Mouse (Mus musculus) cerebellum, adult 9-11 months (tissue): ENCODE measurements around the gene Mrgpra2a.
"Not testable (repeated sequence)": the region's sequence is repeated elsewhere in the genome, so short reads cannot be mapped to it uniquely, and the experiment has no call there.

Experiments
- DNase-seq: peaks from one replicate; pipeline ENCODE4 v3.0.0; 2022

The Mrgpra2a gene

DNA sequence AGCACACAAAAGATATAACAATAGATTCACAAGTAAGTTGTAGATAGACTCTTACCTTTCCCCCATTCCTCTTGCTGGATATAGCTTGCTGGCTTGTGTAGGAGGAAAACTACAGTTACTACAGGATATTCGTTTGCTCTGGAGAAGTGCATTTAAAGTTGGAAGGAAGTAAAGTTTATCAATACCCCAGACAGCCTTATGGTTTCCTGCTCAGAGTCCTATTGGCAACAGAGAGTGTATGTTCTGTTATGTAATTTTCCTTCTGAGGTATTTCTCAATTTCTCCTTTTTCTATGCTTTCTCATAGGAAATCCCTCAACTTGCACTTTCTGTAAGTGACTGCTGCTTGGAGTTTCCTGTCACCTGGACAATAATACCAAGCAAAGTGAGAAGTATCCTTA, at the start of gene Mrgpra2a:
Gene Mrgpra2a, minus strand, starts transcription at position 125 of the 400 bp plus-strand sequence.
- not testable (repeated sequence) for DNase-seq

DNA sequence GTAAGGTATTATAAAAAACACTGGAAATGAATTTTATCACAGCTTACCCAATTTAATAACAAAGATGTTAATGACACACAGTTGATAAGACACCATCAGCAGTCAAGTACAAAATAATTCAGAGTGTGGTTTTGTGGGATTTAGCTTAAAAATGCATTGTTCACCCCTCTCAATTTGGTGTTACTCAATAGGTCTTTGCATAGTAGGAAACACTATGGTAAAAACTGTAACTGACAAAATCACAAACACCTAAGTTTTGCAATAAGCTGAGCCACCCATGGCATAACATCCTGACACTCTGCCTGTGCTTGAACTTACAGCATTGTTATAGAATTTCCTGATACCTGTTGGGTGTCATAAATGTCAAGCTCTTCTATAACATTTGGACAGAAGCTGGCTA, 39.3 kb upstream of the Mrgpra2a start:
- not testable (repeated sequence) for DNase-seq

DNA sequence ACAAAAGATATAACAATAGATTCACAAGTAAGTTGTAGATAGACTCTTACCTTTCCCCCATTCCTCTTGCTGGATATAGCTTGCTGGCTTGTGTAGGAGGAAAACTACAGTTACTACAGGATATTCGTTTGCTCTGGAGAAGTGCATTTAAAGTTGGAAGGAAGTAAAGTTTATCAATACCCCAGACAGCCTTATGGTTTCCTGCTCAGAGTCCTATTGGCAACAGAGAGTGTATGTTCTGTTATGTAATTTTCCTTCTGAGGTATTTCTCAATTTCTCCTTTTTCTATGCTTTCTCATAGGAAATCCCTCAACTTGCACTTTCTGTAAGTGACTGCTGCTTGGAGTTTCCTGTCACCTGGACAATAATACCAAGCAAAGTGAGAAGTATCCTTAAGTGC, 37.5 kb upstream of the Mrgpra2a start:
- not testable (repeated sequence) for DNase-seq

DNA sequence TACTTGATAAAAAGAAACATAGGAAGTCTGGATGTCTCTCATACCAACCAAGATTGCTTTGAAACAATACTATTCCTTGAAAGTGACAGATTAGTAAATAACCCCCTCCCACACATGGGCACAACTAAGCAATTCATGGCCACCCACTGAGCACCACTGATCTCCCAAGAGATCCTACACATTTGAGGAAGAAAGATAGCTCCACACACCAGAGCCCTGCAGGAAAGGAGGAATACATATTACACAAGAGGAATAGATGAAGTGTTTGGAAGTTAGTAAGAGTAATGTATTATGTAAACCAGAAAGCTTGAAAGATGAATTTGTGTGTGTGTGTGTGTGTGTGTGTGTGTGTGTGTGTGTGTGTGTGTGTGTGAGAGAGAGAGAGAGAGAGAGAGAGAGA, 31.2 kb upstream of the Mrgpra2a start:
- DNase-seq, result not testable (repeated sequence)

DNA sequence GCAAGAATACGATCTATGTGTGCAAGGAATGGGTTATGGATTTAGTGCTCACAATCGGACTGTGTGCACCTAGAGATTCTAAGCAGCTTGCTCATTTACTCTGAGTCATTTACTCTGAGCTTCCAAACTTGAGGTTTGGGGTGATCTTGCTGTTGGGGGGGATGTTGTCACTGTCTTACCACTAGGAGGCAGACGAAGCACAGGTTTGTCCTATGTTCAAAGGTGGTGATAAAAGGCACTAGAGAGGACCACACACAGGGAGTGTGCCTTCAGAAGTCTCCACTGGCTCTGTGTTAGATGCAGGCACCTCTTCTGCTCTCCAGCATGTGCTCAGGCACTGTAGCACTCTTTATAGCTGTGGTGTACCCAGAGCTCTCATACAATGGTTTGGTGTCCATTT, 22.0 kb upstream of the Mrgpra2a start:
- DNase-seq, result not testable (repeated sequence)

DNA sequence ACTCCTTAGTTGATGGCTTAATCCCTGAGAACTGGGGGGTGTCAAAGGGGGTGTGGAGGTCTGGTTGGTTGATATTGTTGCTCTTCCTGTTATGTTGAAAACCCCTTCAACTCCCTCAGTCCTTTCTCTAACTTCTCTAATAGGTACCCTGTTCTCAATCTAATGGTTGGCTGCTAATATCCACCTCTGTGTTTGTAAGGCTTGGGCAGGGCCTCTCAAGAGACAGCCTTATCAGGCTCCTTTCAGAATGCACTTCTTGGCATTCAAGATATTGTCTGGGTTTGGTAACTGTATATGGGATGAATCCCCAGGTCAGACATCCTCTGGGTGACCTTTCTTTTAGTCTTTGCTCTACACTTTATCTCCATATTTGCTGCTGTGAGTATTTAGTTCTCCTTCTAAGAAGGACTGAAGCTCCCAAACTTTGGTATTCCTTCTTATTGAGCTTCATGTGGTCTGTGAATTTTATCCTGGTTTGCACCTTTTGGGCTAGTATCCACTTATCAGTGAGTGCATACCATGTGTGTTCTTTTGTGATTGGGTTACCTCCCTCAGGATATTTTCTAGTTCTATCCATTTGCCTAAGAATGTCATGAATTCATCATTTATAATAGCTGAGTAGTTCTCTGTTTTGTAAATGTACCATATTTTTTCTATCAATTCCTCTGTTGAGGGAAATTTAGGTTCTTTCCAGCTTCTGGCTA, 13.5 kb upstream of the Mrgpra2a start:
- not testable (repeated sequence) for DNase-seq

DNA sequence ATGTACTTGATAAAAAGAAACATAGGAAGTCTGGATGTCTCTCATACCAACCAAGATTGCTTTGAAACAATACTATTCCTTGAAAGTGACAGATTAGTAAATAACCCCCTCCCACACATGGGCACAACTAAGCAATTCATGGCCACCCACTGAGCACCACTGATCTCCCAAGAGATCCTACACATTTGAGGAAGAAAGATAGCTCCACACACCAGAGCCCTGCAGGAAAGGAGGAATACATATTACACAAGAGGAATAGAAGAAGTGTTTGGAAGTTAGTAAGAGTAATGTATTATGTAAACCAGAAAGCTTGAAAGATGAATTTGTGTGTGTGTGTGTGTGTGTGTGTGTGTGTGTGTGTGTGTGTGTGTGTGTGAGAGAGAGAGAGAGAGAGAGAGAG, 6.2 kb downstream of the Mrgpra2a start:
- DNase-seq, result not testable (repeated sequence)

DNA sequence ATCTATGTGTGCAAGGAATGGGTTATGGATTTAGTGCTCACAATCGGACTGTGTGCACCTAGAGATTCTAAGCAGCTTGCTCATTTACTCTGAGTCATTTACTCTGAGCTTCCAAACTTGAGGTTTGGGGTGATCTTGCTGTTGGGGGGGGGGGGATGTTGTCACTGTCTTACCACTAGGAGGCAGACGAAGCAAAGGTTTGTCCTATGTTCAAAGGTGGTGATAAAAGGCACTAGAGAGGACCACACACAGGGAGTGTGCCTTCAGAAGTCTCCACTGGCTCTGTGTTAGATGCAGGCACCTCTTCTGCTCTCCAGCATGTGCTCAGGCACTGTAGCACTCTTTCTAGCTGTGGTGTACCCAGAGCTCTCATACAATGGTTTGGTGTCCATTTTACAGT, 15.5 kb downstream of the Mrgpra2a start:
- not testable (repeated sequence) for DNase-seq

DNA sequence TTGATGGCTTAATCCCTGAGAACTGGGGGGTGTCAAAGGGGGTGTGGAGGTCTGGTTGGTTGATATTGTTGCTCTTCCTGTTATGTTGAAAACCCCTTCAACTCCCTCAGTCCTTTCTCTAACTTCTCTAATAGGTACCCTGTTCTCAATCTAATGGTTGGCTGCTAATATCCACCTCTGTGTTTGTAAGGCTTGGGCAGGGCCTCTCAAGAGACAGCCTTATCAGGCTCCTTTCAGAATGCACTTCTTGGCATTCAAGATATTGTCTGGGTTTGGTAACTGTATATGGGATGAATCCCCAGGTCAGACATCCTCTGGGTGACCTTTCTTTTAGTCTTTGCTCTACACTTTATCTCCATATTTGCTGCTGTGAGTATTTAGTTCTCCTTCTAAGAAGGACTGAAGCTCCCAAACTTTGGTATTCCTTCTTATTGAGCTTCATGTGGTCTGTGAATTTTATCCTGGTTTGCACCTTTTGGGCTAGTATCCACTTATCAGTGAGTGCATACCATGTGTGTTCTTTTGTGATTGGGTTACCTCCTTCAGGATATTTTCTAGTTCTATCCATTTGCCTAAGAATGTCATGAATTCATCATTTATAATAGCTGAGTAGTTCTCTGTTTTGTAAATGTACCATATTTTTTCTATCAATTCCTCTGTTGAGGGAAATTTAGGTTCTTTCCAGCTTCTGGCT, 24.0 kb downstream of the Mrgpra2a start:
- not testable (repeated sequence) for DNase-seq

DNA sequence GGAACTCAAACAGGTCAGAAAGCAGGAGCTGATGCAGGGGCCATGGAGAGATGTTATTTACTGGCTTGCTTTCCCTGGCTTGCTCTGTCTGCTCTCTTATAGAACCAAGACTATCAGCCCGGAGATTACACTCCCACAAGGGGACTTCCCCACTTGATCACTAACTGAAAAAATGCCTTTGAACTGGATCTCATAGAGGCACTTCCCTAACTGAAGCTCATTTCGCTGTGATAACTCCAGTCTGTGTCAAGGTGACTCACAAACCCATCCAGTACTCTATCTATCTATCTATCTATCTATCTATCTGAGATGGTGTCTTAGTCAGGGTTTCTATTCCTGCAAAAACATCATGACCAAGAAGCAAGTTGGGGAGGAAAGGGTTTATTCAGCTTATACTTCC, 41.3 kb downstream of the Mrgpra2a start:
- no peak for DNase-seq

DNA sequence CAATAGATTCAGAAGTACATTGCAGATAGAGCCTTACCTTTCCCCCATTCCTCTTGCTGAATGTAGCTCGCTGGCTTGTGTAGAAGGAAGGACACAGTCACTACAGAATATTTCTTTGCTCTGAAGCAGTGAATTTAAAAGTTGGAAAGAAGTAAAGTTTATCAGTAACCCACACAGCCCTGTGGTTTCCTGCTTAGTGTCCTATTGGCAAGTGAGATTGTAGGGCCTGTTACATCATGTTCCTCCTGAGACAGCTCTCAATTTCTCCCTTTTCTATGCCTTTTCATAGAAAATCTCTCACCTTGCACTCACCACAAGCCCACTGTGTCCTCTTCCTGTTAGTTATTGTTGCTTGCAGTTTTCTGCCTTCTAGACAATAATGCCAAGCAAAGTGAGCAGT, 42.4 kb downstream of the Mrgpra2a start:
- DNase-seq, result no peak

DNA sequence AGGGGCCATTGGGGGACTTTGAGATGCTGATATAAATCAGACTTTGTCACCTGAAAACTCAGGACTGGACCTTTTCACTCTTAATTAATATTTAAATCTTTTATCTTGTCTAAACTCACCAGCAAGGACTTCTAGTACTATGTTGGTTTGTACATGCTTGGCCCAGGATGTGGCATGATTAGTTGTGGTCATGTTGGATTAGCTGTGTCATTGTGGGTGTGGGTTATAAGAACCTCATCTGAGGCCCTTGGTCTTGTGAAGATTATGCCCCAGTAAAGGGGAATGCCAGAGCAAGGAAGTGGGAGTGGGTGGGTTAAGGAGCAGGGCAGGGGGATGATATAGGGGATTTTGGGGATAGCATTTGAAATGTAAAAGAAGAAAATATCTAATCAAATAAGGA, 50.8 kb downstream of the Mrgpra2a start:
- no peak for DNase-seq
